Mouse (Mus musculus): ENCODE data around the gene Abcc12.

DNA sequence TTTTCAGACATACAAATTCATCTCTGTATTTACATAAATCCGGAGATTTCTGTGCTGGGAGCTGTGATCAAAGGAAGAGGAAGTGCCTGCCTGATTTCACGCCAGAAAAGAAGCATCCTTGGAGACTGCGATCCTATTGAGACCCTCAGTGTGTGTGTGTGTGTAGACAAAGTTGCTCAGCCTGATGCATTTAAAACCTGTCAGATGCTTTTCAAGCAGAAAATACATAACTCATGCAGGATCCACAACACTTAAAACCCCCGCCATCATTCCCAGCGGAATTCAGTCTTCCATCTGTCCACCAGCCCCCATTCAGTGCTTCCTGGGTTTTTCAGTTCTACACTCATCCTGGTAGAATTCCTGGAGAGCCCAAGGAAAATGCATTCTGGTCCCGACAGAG lies 107.4 kb downstream of the Abcc12 start:
- no peak for TF ChIP-seq GATA1 (IDR thresholded peaks at IDR 0.05; ENCODE audit: low read depth, low read length)
- no peak for TF ChIP-seq NELFE (IDR thresholded peaks at IDR 0.05; ENCODE audit: low read depth, low read length)
- no peak for TF ChIP-seq POLR2A (IDR thresholded peaks at IDR 0.05; ENCODE audit: control insufficient read depth in 1 of 2, insufficient read depth in 1 of 2, low read depth in 1 of 2, low read length in 2 of 2, poor library complexity in 1 of 2)
- no peak for TF ChIP-seq CTCF (IDR thresholded peaks at IDR 0.05 in 2 of 3, conservative IDR thresholded peaks at IDR 0.05 in 1 of 3; ENCODE audit: control insufficient read depth in 1 of 3, insufficient read depth in 1 of 3, low read depth in 2 of 3, low read length in 3 of 3, poor library complexity in 1 of 3, severe bottlenecking in 1 of 3)
- TF ChIP-seq E2F4 (IDR thresholded peaks at IDR 0.05; ENCODE audit: borderline replicate concordance, low read depth, low read length): no peak
- no peak for TF ChIP-seq EP300 (IDR thresholded peaks at IDR 0.05; ENCODE audit: low read depth in 1 of 2, low read length in 2 of 2)
- no peak for TF ChIP-seq CHD2 (IDR thresholded peaks at IDR 0.05; ENCODE audit: low read length)
- no peak for TF ChIP-seq RAD21 (IDR thresholded peaks at IDR 0.05; ENCODE audit: low read depth, low read length)
- no peak for TF ChIP-seq ZKSCAN1 (IDR thresholded peaks at IDR 0.05; ENCODE audit: low read depth, low read length)
- no peak for TF ChIP-seq HCFC1 (IDR thresholded peaks at IDR 0.05; ENCODE audit: low read depth, low read length)
- no peak for TF ChIP-seq MAFK (IDR thresholded peaks at IDR 0.05; ENCODE audit: borderline replicate concordance, low read depth, low read length)
- TF ChIP-seq MAX (IDR thresholded peaks at IDR 0.05; ENCODE audit: low read length): no peak
- TF ChIP-seq ZC3H11A (IDR thresholded peaks at IDR 0.05; ENCODE audit: low read depth, low read length): no peak
- no peak for TF ChIP-seq ZMIZ1 (IDR thresholded peaks at IDR 0.05; ENCODE audit: low read depth, low read length)

Measured in MEL (cell line).